Mouse (Mus musculus): ENCODE measurements around the gene Foxd2. TPM values are rescaled to one million over a fixed set of nuclear protein-coding genes. Genes with fewer than 3 reads are reported as not detected.
A peak's percentile ranks its signal among the peaks of the same experiment; 100 is the strongest.

Foxd2 gene
- total and polyA plus RNA-seq, 2 experiments from 2014 or later: 0.16 to 1.8 TPM

- 0 out of 2 replicates have a peak, but pooled peaks have one; percentile 4 for TF ChIP-seq CTCF (IDR thresholded peaks at IDR 0.05; ENCODE audit: low read depth)
- Histone ChIP-seq H3K9me3 (ENCODE audit: low read length) (no peaks in the 10 kb centered on the region), H3K27me3 (ENCODE audit: insufficient read depth, low read length) (peaks cover 85% of the 10 kb centered on the region), H3K4me3 (ENCODE audit: low read length) (no peak overlapping the region), H3K4me2 (ENCODE audit: low read depth, low read length) (no peak overlapping the region), H3K4me1 (ENCODE audit: insufficient read depth, low read length) (no peaks in the 10 kb centered on the region), H3K9ac (replicated peaks; ENCODE audit: low read length) (no peak overlapping the region), H3K27ac (no peak overlapping the region), H3K36me3 (ENCODE audit: insufficient read depth, low read length) (no peaks in the 10 kb centered on the region)
- WGBS: 10% methylated on average over 10 of the region's 10 CpGs
- no peak for ATAC-seq
- no peak for DNase-seq (ENCODE audit: low spot score)
These were observed 2.5 kb downstream of the Foxd2 start for GRCm38 (mm10) chr4:114905969-114906680.

GRCm38 (mm10) chr4:114905501-114905900, 3.2 kb downstream of the Foxd2 start:
- Histone ChIP-seq H3K9ac (replicated peaks; ENCODE audit: low read length) (no peak overlapping the region), H3K4me2 (ENCODE audit: low read depth, low read length) (no peak overlapping the region), H3K27ac (no peak overlapping the region), H3K4me3 (ENCODE audit: low read length) (no peak overlapping the region), H3K9me3 (ENCODE audit: low read length) (no peaks in the 10 kb centered on the region), H3K27me3 (ENCODE audit: insufficient read depth, low read length) (peaks cover 84% of the 10 kb centered on the region), H3K4me1 (ENCODE audit: insufficient read depth, low read length) (no peaks in the 10 kb centered on the region), H3K36me3 (ENCODE audit: insufficient read depth, low read length) (no peaks in the 10 kb centered on the region)
- ATAC-seq: no peak
- 56% methylated on average over 3 of the region's 3 CpGs for WGBS
- DNase-seq (ENCODE audit: low spot score): no peak
- no peak for TF ChIP-seq CTCF (IDR thresholded peaks at IDR 0.05; ENCODE audit: low read depth)

- no peak for ATAC-seq
- Histone ChIP-seq H3K4me3 (ENCODE audit: low read length) (no peak overlapping the region), H3K9ac (replicated peaks; ENCODE audit: low read length) (no peak overlapping the region), H3K27ac (no peak overlapping the region), H3K27me3 (ENCODE audit: insufficient read depth, low read length) (peaks cover 84% of the 10 kb centered on the region), H3K4me1 (ENCODE audit: insufficient read depth, low read length) (no peaks in the 10 kb centered on the region), H3K36me3 (ENCODE audit: insufficient read depth, low read length) (no peaks in the 10 kb centered on the region), H3K9me3 (ENCODE audit: low read length) (no peaks in the 10 kb centered on the region), H3K4me2 (ENCODE audit: low read depth, low read length) (no peak overlapping the region)
- WGBS: 8% methylated on average over 11 of the region's 11 CpGs
- no peak for DNase-seq (ENCODE audit: low spot score)
- TF ChIP-seq CTCF (IDR thresholded peaks at IDR 0.05; ENCODE audit: low read depth): no peak
These were observed 5.3 kb downstream of the Foxd2 start for GRCm38 (mm10) chr4:114903422-114903782.

GRCm38 (mm10) chr4:114902641-114903421, 5.8 kb downstream of the Foxd2 start:
- DNase-seq (ENCODE audit: low spot score) (no peak), ATAC-seq (no peak)
- Histone ChIP-seq H3K27ac (no peak overlapping the region), H3K4me1 (ENCODE audit: insufficient read depth, low read length) (no peaks in the 10 kb centered on the region), H3K4me3 (ENCODE audit: low read length) (no peak overlapping the region), H3K27me3 (ENCODE audit: insufficient read depth, low read length) (peaks cover 86% of the 10 kb centered on the region), H3K9ac (replicated peaks; ENCODE audit: low read length) (no peak overlapping the region), H3K4me2 (ENCODE audit: low read depth, low read length) (no peak overlapping the region), H3K9me3 (ENCODE audit: low read length) (no peaks in the 10 kb centered on the region), H3K36me3 (ENCODE audit: insufficient read depth, low read length) (no peaks in the 10 kb centered on the region)
- 2% methylated on average over 39 of the region's 39 CpGs for WGBS
- no peak for TF ChIP-seq CTCF (IDR thresholded peaks at IDR 0.05; ENCODE audit: low read depth)

GRCm38 (mm10) chr4:114901643-114902351, 6.9 kb downstream of the Foxd2 start:
- no peak for DNase-seq (ENCODE audit: low spot score)
- no peak overlapping the region for H3K4me3 ChIP-seq (ENCODE audit: low read length)

GRCm38 (mm10) chr4:114900866-114901642, 7.6 kb downstream of the Foxd2 start:
- Histone ChIP-seq H3K4me2 (ENCODE audit: low read depth, low read length) (no peak overlapping the region), H3K27me3 (ENCODE audit: insufficient read depth, low read length) (peaks cover 72% of the 10 kb centered on the region), H3K9me3 (ENCODE audit: low read length) (no peaks in the 10 kb centered on the region), H3K36me3 (ENCODE audit: insufficient read depth, low read length) (no peaks in the 10 kb centered on the region), H3K9ac (replicated peaks; ENCODE audit: low read length) (no peak overlapping the region), H3K27ac (no peak overlapping the region), H3K4me1 (ENCODE audit: insufficient read depth, low read length) (no peaks in the 10 kb centered on the region), H3K4me3 (ENCODE audit: low read length) (no peak overlapping the region)
- ATAC-seq: no peak
- no peak for TF ChIP-seq CTCF (IDR thresholded peaks at IDR 0.05; ENCODE audit: low read depth)
- WGBS: 3% methylated on average over 33 of the region's 33 CpGs
- DNase-seq (ENCODE audit: low spot score): no peak

More at GRCm38 (mm10) chr4:114901643-114902351, 6.9 kb downstream of the Foxd2 start:
- H3K4me1 ChIP-seq (ENCODE audit: insufficient read depth, low read length): no peaks in the 10 kb centered on the region
- no peak overlapping the region for H3K27ac ChIP-seq
- peaks cover 80% of the 10 kb centered on the region for H3K27me3 ChIP-seq (ENCODE audit: insufficient read depth, low read length)
- no peaks in the 10 kb centered on the region for H3K36me3 ChIP-seq (ENCODE audit: insufficient read depth, low read length)
- H3K9ac ChIP-seq (replicated peaks; ENCODE audit: low read length): no peak overlapping the region
- no peak for TF ChIP-seq CTCF (IDR thresholded peaks at IDR 0.05; ENCODE audit: low read depth)
- no peak overlapping the region for H3K4me2 ChIP-seq (ENCODE audit: low read depth, low read length)
- under 1% methylated on average over 41 of the region's 42 CpGs for WGBS
- no peak for ATAC-seq
- no peaks in the 10 kb centered on the region for H3K9me3 ChIP-seq (ENCODE audit: low read length)
